Mouse (Mus musculus) WW6 (cell line): ENCODE data around the gene Irgc1.
"Not testable (repeated sequence)": the region's sequence is repeated elsewhere in the genome, so short reads cannot be mapped to it uniquely, and the experiment has no call there.

Experiments
- DNase-seq: peaks from one replicate; pipeline ENCODE4 v3.0.0-alpha.2; 2013; ENCODE audit warnings: low read depth, low spot score

Irgc1 gene

GRCm38 (mm10) chr7:24451855-24452311 is at the start of gene Irgc1:
TSS of gene Irgc1 (minus strand) at chr7:24452297.
- DNase-seq = no peak

DNA sequence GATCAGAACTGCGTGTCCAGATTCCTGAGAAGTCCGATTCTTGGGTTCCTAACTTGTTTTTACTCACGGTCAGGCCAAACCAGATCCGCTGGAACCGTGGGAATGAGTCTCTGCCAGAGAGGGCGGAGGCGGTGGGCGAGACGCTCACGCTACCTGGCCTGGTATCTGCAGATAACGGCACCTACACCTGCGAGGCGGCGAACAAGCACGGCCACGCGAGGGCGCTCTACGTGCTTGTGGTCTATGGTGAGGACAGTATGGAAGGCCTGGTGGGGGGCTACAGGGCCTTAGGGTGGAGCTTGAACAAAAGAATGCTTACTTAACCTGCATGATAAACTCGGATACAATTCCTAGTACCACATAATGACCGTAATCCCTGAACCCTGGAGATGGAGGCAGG is 49.4 kb upstream of the Irgc1 start:
- DNase-seq = no peak

GRCm38 (mm10) chr7:24500929-24501328 is 48.8 kb upstream of the Irgc1 start:
- no peak for DNase-seq

DNA sequence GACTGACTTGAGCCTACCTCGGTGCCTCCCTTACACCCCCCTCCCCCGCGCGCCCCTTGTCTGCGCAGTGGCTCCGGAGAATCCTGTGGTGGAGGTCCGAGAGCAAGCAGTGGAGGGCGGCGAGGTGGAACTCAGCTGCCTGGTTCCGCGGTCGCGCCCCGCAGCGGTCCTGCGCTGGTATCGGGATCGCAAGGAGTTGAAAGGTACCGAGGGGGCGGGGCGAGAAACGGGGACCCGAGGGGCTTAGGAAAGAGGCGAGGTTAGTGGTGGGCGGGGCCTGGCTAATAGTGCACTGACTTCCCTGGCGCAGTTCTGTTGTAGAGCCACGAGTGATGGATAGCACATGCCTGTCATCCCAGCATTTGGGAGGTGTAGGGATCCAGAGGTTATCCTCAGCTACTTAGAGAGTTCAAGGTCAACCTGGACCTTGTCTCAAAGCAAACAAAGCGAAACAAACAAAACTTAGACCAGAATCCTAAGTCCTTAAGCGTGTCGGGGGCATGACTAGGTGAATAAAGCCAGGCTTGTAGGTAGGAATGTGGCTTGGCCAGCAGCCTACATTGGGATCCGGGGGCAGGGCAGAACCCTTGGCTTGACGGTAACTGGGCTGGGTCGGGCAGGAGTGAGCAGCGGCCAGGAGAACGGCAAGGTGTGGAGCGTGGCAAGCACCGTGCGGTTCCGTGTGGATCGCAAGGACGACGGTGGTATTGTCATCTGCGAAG is 47.9 kb upstream of the Irgc1 start:
- DNase-seq = no peak

DNA sequence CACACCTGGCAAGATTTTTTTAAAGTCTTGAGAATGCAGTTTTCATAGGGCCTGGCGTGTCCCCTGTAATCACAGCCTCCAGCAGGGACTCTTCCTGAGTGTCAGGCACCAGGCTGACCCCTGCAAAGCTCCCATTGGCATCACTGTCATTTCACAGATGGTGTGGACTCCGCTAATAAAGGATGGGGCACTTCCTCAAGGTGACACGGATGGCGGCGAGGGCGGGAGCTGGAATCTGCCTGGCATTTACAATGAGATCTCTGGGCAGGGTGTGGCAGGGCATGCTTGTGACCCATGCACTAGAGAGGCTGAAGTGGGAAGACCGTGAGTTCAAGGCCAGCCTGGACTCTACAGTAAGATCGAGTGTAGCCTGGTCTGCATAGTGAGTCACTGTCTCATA is 36.2 kb upstream of the Irgc1 start:
- DNase-seq = no peak

- no peak for DNase-seq
Measured at GRCm38 (mm10) chr7:24487403-24487802, 35.3 kb upstream of the Irgc1 start.

- DNase-seq = no peak
Measured at GRCm38 (mm10) chr7:24486654-24487130, 34.6 kb upstream of the Irgc1 start.

GRCm38 (mm10) chr7:24485481-24485880 is 33.4 kb upstream of the Irgc1 start:
- no peak for DNase-seq

- not testable (repeated sequence) for DNase-seq
Measured at GRCm38 (mm10) chr7:24483291-24483690, 31.2 kb upstream of the Irgc1 start.

- DNase-seq = no peak
Measured at GRCm38 (mm10) chr7:24482208-24483020, 30.3 kb upstream of the Irgc1 start.

DNA sequence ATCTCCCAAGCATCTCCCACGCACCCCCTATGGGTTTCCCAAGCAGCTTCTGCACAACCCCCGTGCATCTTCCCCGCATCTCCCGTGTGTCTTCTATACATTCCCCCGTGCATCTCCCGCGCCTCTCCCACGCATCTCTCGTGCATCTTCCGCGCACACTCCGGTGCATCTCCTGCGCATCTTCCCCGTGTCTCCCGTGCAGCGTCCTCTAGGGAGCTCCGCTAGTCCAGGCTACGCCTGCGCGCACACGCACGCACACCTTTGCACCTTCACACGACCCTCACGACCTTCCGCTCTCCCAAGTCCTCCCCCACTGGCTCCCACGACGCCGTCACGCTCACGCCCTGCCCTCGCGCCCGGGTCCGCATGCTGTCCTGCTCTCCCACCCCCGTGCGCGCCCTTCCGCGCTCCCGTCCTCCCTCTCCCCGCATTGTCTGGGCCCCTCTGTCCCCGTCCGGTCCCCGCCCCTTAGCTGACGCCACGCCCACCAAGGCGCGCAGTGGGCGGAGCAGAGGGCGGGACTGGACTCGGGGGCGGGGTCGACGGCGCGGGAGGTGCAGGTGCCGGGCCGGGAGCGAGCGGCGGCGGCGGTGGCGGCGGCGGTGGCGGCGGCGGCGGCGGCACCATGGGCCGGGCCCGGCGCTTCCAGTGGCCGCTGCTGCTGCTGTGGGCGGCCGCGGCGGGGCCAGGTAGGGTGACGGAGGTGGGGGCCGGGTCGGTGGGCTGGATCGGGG is 29.5 kb upstream of the Irgc1 start, which contains the start of gene Cadm4:
Gene Cadm4 (plus strand): TSS at position 550 of the 734 bp plus-strand sequence.
- DNase-seq = peak; percentile 74

- DNase-seq = no peak
Measured at GRCm38 (mm10) chr7:24480986-24481473, 28.9 kb upstream of the Irgc1 start.

- DNase-seq = no peak
Measured at GRCm38 (mm10) chr7:24480121-24480941, 28.2 kb upstream of the Irgc1 start.

GRCm38 (mm10) chr7:24479685-24480084 is 27.6 kb upstream of the Irgc1 start:
- DNase-seq = no peak

GRCm38 (mm10) chr7:24478911-24479310 is 26.8 kb upstream of the Irgc1 start:
- DNase-seq = no peak

DNA sequence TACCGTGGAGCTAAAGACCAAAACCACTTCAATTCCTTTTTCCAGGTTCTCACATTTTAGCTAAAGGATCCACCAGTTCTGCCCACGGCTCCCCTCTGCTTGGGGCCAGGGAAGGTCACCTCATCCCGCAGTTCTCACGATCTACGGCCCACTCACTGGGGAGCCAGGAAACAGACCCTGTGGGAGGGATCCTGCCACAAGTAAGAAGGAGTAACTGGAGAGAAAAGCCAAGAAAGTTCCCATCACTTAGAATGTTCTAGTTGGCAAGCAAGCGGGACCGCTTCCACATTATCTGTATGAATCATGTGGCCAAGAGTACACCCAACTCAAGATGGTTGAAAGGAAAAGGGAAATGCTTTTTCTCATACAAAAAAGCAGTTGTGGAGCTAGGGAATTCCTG is 24.8 kb upstream of the Irgc1 start:
- no peak for DNase-seq

DNA sequence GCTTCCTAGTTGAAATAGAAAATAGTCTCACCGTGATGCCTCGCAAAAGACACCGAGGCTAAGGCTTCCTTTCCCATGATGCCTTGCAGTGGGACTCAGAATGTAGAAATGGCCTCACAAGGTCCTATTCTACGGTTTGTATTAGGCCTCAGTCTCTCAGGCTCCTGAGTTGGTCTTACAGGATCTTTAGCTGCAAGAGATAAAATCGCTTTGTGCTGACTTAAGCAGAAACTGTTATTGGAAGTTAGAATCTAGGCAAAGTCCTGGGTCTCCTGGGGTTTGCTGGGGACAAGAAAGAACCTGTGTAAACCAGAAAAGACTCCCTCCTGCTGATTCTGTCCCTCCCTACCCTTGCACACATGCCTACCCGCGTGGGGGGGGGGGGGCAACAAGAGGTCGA is 24.2 kb upstream of the Irgc1 start:
- no peak for DNase-seq

DNA sequence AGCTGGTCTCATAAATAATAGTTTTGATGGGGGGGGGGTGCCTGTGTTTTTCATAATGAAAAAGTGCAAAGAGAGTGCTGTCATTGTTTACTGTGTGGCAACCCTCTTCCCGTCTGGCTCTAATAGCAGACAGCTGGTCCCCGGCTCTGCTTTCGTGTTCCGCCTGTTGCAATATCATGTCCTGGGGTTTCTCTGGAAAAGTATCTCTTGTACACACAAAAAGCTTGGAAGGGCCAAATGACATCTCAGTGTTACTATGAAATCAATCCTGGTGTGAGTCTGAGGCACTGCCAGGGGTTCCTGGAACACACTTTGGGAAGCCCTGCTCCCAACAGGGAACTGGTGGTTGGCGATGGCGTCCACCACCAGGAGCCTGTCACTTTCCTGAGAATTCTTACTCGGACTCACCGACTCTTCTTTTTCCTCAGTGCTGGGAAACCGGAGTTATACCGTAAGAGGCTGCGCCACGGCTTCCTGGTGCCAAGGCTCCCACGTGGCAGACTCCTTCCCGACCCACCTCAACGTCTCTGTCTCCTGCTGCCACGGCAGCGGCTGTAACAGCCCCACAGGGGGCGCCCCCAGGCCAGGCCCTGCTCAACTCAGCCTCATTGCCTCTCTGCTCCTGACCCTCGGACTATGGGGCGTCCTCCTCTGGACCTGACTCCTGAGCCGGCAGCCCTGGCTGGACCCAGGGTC is 22.9 kb upstream of the Irgc1 start:
- no peak for DNase-seq

- DNase-seq = no peak
Measured at GRCm38 (mm10) chr7:24473913-24474529, 21.9 kb upstream of the Irgc1 start.

- DNase-seq = no peak
Measured at GRCm38 (mm10) chr7:24472937-24473336, 20.8 kb upstream of the Irgc1 start.
